Mouse (Mus musculus) lung, adult 2 months (tissue): ENCODE results near the gene Crip1.

Experiments
- CTCF ChIP-seq: fragments of 200-500 bp; IDR thresholded peaks from 2 replicates; pipeline ENCODE4 v1.5.1; 2011; ENCODE audit warnings: mild to moderate bottlenecking, low read length, control low read depth; ENCODE audit not compliant: insufficient read depth
- POLR2A ChIP-seq: fragments of 200-500 bp; IDR thresholded peaks from 2 replicates; pipeline ENCODE4 v1.6.1; 2011; ENCODE audit warnings: low read depth, mild to moderate bottlenecking, control low read depth, low read length, borderline replicate concordance; ENCODE audit errors: extremely low read depth

GRCm38 (mm10) chr12:113134502-113134901, 11.6 kb upstream of the Crip1 start:
- TF ChIP-seq CTCF, result no peak
- TF ChIP-seq POLR2A, result no peak
